Mouse (Mus musculus) liver, embryonic 16.5 days (tissue): ENCODE measurements around the gene Csnk1e. TPM values are rescaled to one million over a fixed set of nuclear protein-coding genes. Genes with fewer than 3 reads are reported as not detected.

ENCODE experiments used
- ATAC-seq: fragments of 200-750 bp; cut with Nextera tagmentation; 2 replicates; pipeline ENCODE4 v1.8.0; 2017; ENCODE audit warnings: low read depth, mild to moderate bottlenecking, moderate number of reproducible peaks, moderate library complexity
- H3K27ac ChIP-seq: fragments of 300-500 bp; sonication (generic); 2 replicates; pipeline ENCODE4 v1.5.1; 2014; ENCODE audit warnings: mild to moderate bottlenecking, low read length
- H3K27me3 ChIP-seq: fragments of 300-500 bp; sonication (generic); 2 replicates; pipeline ENCODE4 v1.6.1; 2014; ENCODE audit warnings: low read depth, low read length, mixed read lengths; ENCODE audit not compliant: control insufficient read depth, insufficient read depth
- H3K36me3 ChIP-seq: fragments of 300-500 bp; sonication (generic); 2 replicates; pipeline ENCODE4 v1.6.1; 2014; ENCODE audit warnings: mild to moderate bottlenecking; ENCODE audit not compliant: control insufficient read depth, insufficient read depth
- H3K4me1 ChIP-seq: fragments of 300-500 bp; sonication (generic); 2 replicates; pipeline ENCODE4 v1.6.1; 2014; ENCODE audit warnings: low read depth, low read length, mixed read lengths; ENCODE audit not compliant: control insufficient read depth
- H3K4me2 ChIP-seq: fragments of 300-500 bp; sonication (generic); 2 replicates; pipeline ENCODE4 v1.6.1; 2014; ENCODE audit warnings: low read depth, low read length, mixed read lengths
- H3K4me3 ChIP-seq: fragments of 300-500 bp; sonication (generic); 2 replicates; pipeline ENCODE4 v1.5.1; 2014; ENCODE audit warnings: low read depth, mild to moderate bottlenecking, low read length
- H3K9ac ChIP-seq: fragments of 300-500 bp; sonication (generic); 2 replicates; pipeline ENCODE4 v1.6.1; 2014; ENCODE audit warnings: low read depth, low read length
- H3K9me3 ChIP-seq: fragments of 300-500 bp; sonication (generic); replicated peaks from 2 replicates; pipeline ENCODE4 v1.6.1; 2016; ENCODE audit warnings: low read length; ENCODE audit not compliant: control insufficient read depth
- WGBS: fragments of 180-500 bp; shearing (Covaris S2); extraction: QIAGEN DNeasy Blood & Tissue Kit; methylation state at CpG from one replicate; pipeline ENCODE4 v1.1.7; 2014; ENCODE audit not compliant: insufficient replicate concordance; 5-methylcytosine and 5-hydroxymethylcytosine counted together
- polyA plus RNA-seq: library from polyadenylated mRNA; unstranded; fragments of >200 nt; fragmentation: Nextera tagmentation; extraction: Ambion mirVana; gene quantifications from 2 replicates; pipeline ENCODE4 v1.2.1, GENCODE M21; 2015

Gene Csnk1e
- polyA plus RNA-seq, 1 experiment from 2014 or later, result 4.8 TPM

DNA sequence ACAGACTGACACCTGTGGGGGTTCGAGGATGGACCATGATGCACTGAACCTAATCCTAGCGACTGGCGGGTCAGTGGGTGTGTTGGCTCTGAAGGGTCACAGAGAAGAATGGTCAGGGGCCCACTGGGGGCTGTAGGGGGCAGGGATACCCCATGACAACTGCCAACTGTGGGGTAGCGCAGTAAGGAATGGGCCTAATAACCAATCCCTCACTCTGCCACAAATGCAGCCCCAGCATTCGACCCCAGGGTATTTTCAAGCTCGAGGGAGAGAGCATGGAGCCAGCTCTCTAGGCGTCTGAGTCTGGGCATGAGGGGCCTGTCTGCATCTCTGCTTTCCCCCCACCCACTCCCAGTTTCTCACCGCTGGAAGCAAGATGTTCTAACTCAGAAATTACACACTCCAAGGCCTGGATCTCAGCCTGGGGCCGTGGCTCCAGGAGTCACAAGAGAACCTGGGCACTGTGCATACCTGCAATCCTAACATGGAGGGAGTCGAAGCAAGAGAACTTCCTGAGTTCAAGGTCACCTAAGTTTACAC is 24.8 kb downstream of the Csnk1e start:
- ATAC-seq, result no peak
- Histone ChIP-seq H3K27me3 (no peaks in the 10 kb centered on the region), H3K4me2 (no peak overlapping the region), H3K36me3 (no peaks in the 10 kb centered on the region), H3K9ac (no peak overlapping the region), H3K4me1 (peaks cover 23% of the 10 kb centered on the region), H3K27ac (no peak overlapping the region), H3K9me3 (no peaks in the 10 kb centered on the region), H3K4me3 (no peak overlapping the region)
- WGBS, result 59% methylated on average over 10 of the region's 10 CpGs

DNA sequence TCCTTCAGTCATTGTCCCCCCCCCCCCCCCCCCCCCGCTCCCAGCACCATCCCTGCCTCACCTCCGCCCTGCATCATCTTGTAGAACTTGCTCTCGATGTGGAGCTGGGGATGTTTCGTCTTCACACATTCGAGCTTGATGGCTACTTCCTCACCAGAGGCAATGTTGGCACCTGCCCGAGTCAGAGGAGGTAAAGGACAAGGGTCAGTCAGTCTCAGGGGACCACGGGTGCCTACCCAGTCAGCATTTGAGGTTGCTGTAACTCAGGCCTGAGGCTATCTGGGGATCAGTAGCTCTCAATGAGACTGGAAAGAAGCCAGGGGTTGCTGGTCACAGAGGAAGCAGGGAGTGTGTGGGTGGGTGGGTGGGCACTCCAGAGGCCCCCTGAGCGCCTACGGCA is 25.4 kb downstream of the Csnk1e start:
- no peaks in the 10 kb centered on the region for H3K27me3 ChIP-seq
- no peak overlapping the region for H3K4me2 ChIP-seq
- peaks cover 17% of the 10 kb centered on the region for H3K4me1 ChIP-seq
- ATAC-seq, result no peak
- no peaks in the 10 kb centered on the region for H3K36me3 ChIP-seq
- H3K4me3 ChIP-seq, result no peak overlapping the region
- WGBS, result 68% methylated on average over 8 of the region's 9 CpGs
- no peak overlapping the region for H3K9ac ChIP-seq
- H3K9me3 ChIP-seq, result no peaks in the 10 kb centered on the region
- no peak overlapping the region for H3K27ac ChIP-seq

DNA sequence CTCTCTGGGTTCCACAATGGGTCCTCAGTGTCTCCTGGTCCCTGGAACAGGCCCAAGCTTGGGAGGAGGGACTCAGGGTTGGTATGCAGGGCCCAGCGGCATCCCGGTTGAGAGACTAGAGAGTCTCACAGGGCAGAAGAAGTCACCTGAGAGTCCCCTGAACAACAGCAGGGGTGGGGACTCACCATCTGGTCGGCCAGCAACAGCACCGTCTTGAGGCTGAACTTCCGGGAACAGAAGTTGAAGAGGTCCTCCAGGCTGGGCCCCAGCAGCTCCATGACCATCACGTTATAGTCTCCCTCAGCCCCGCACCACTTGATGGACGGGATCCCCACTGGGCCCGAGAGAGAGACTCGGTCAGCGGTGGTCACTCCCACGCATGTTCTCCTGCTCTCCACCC is 25.8 kb downstream of the Csnk1e start:
- H3K27ac ChIP-seq, result no peak overlapping the region
- H3K4me3 ChIP-seq, result no peak overlapping the region
- no peak overlapping the region for H3K9ac ChIP-seq
- no peaks in the 10 kb centered on the region for H3K9me3 ChIP-seq
- H3K4me1 ChIP-seq, result peaks cover 14% of the 10 kb centered on the region
- no peak overlapping the region for H3K4me2 ChIP-seq
- WGBS, result 73% methylated on average over 12 of the region's 12 CpGs
- ATAC-seq, result no peak
- no peaks in the 10 kb centered on the region for H3K27me3 ChIP-seq
- H3K36me3 ChIP-seq, result no peaks in the 10 kb centered on the region

DNA sequence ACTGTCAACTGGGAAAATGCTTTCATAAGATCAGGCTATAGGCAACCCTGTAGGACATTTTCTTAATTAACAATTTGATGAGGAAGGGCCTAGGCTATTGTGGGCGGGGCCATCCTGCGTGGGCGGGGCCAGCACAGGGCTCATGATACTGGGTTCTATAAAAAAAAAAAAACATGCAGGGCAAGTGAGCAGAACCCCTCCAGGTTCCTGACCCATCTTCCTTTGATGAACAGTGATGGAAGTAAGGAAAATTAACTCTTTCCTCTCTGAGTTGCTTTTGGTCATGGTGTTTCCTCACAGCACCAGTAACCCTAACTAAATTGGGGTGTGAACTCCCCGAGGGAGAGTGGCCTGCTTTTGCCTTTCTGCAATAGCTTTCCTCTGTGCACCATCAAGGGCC is 26.8 kb downstream of the Csnk1e start:
- H3K9ac ChIP-seq, result no peak overlapping the region
- H3K4me2 ChIP-seq, result no peak overlapping the region
- no peaks in the 10 kb centered on the region for H3K27me3 ChIP-seq
- no peak overlapping the region for H3K27ac ChIP-seq
- no peak overlapping the region for H3K4me3 ChIP-seq
- ATAC-seq, result no peak
- H3K36me3 ChIP-seq, result no peaks in the 10 kb centered on the region
- 59% methylated on average over 4 of the region's 4 CpGs for WGBS
- H3K4me1 ChIP-seq, result peaks cover 14% of the 10 kb centered on the region
- no peaks in the 10 kb centered on the region for H3K9me3 ChIP-seq

DNA sequence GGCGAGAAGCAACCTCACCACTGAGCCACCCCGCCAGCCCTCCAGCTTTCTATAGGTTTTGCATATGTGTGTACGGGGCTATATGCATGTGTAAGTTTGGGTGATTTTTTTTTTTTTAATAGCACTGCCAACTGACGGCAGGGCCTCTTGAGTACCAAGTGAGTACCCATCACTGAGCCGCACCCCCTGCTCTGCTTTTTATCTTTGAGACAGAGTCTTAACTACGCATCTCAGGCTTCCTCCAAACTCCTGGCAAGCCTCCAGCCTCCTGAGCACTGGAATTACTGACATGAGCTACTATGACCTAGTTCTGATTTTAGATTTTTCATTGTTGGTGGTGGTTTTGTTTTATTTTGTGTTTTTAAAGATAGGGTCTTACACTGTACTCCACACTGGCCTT is 27.9 kb downstream of the Csnk1e start:
- peaks cover 6% of the 10 kb centered on the region for H3K4me1 ChIP-seq
- no peak for ATAC-seq
- WGBS, result 43% methylated on average over 6 of the region's 6 CpGs
- no peak overlapping the region for H3K9ac ChIP-seq
- no peaks in the 10 kb centered on the region for H3K9me3 ChIP-seq
- H3K27me3 ChIP-seq, result no peaks in the 10 kb centered on the region
- no peak overlapping the region for H3K4me3 ChIP-seq
- no peaks in the 10 kb centered on the region for H3K36me3 ChIP-seq
- no peak overlapping the region for H3K27ac ChIP-seq
- H3K4me2 ChIP-seq, result no peak overlapping the region

DNA sequence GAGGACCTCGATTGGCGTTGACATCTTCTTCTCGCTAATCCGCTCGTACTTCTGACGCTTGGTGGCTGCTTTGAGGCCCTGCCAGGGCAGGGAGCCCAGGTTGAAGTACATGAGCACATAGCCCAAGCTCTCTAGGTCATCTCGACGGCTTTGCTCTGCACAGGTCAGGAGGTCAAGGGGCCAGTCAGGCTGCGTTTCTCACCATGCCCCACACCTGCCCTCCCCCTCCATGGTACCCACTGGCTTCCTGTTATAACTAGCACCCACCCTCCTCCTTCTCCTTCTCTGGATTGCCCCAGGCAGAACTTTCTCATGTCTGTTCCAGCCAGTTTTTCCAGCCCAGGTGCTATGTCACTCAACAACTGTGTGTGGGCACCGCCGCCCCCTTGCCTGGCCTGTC is 29.9 kb downstream of the Csnk1e start:
- no peaks in the 10 kb centered on the region for H3K27me3 ChIP-seq
- no peak for ATAC-seq
- WGBS, result 74% methylated on average over 11 of the region's 11 CpGs
- no peak overlapping the region for H3K4me2 ChIP-seq
- H3K9ac ChIP-seq, result no peak overlapping the region
- H3K27ac ChIP-seq, result no peak overlapping the region
- H3K36me3 ChIP-seq, result no peaks in the 10 kb centered on the region
- H3K9me3 ChIP-seq, result no peaks in the 10 kb centered on the region
- no peak overlapping the region for H3K4me3 ChIP-seq
- H3K4me1 ChIP-seq, result no peaks in the 10 kb centered on the region

DNA sequence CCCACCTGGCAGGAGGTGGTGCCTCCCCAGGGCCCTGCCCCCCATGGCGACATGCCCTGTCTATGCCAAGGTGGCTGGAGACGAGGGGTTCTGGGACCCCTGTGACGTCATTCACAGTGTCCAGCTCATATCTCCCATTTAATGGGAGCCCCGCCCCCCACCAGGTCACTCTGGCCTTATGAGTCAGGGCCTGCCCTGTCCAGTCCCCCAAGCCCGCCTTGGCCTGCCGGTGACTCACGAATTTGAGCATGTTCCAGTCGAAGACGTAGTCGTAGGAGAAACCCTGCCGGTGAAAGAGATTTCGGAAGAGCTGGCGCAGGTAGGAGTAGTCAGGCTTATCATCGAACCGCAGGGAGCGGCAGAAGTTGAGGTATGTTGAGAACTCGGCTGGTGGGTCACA is 30.8 kb downstream of the Csnk1e start:
- Histone ChIP-seq H3K4me2 (no peak overlapping the region), H3K27me3 (no peaks in the 10 kb centered on the region), H3K4me1 (no peaks in the 10 kb centered on the region), H3K9ac (no peak overlapping the region), H3K27ac (no peak overlapping the region), H3K4me3 (no peak overlapping the region), H3K9me3 (no peaks in the 10 kb centered on the region), H3K36me3 (no peaks in the 10 kb centered on the region)
- 76% methylated on average over 17 of the region's 17 CpGs for WGBS
- no peak for ATAC-seq

DNA sequence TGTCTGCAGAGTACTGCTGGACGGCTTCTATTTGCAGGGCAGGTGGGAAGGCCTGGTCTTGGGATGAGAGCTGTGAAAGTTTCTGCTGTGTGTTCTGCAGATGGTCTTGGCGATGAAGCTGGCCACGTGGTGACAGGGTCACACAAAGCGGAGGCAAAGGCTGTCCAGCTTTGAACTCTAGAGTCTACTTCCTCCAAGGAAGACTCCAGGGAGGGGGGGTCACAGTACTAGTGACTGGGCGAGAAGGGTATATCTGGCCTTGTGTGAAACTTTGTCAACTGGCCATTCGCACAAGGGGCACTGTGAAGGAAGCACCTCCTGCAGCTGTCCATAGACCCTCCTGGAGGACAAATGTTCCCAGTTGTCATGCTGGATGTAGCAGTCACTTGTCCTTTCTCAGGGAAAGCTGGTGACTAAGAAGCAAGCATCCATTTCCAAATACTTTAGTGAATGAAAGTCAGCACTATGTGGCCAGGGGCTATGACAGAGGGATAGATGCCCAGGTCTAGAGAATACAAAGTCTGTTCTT is 32.6 kb downstream of the Csnk1e start:
- ATAC-seq, result no peak
- Histone ChIP-seq H3K36me3 (no peaks in the 10 kb centered on the region), H3K9ac (no peak overlapping the region), H3K9me3 (no peaks in the 10 kb centered on the region), H3K4me3 (no peak overlapping the region), H3K27ac (no peak overlapping the region), H3K4me1 (no peaks in the 10 kb centered on the region), H3K27me3 (no peaks in the 10 kb centered on the region), H3K4me2 (no peak overlapping the region)
- WGBS, result 69% methylated on average over 6 of the region's 6 CpGs

DNA sequence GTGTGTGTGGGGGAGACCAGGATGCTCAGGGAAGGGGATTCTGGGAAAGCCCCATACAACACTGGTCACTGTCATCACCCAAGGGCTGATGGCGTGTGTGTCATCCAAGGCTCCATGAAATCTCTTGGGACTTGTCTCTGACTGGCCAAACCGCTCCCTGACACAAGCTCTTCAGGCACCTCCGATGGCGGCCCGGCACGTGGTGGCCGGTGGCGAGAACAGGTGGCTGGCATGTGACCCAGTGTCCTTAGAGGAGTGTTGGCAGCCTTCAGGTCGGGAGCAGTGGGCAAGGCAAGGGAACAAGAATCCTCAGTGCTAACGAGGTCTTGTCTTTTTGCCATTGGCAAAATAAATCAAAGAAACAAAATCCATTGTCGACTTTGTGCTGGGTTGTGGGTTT is 36.7 kb downstream of the Csnk1e start:
- 71% methylated on average over 11 of the region's 11 CpGs for WGBS
- Histone ChIP-seq H3K9me3 (no peaks in the 10 kb centered on the region), H3K36me3 (no peaks in the 10 kb centered on the region), H3K9ac (no peak overlapping the region), H3K4me1 (peaks cover 4% of the 10 kb centered on the region), H3K4me3 (no peak overlapping the region), H3K27me3 (no peaks in the 10 kb centered on the region), H3K27ac (no peak overlapping the region), H3K4me2 (no peak overlapping the region)
- ATAC-seq, result no peak
